Mouse (Mus musculus) granulocyte monocyte progenitor cell, adult 5-6 weeks (primary cell): ENCODE data around the gene Aldh3a2. TPM values are rescaled to one million over a fixed set of nuclear protein-coding genes. Genes with fewer than 3 reads are reported as not detected.
"Not testable (repeated sequence)": the region's sequence is repeated elsewhere in the genome, so short reads cannot be mapped to it uniquely, and the experiment has no call there.

Experiments used
- ATAC-seq: replicated peaks from 2 replicates; pipeline ENCODE4 v1.8.0; 2016; ENCODE audit warnings: mild to moderate bottlenecking, moderate TSS enrichment, inconsistent platforms; ENCODE audit not compliant: poor library complexity, severe bottlenecking
- total RNA-seq, 2 experiments: library from RNA; stranded (forward) in 1 of 2; stranded (reverse) in 1 of 2; fragments of 200-712, 200-1000 nt in 1 of 2; fragments of >200 nt in 1 of 2; fragmentation: Nextera tagmentation in 1 of 2; gene quantifications; 2 replicates each; pipeline ENCODE4 v1.2.3; 2014 to 2017

Aldh3a2 gene
- total RNA-seq (2014; fragmentation: Nextera tagmentation), result 18.5 and 20.9 TPM in 2 replicates
- total RNA-seq (2017), result 22.3 and 27.3 TPM in 2 replicates

DNA sequence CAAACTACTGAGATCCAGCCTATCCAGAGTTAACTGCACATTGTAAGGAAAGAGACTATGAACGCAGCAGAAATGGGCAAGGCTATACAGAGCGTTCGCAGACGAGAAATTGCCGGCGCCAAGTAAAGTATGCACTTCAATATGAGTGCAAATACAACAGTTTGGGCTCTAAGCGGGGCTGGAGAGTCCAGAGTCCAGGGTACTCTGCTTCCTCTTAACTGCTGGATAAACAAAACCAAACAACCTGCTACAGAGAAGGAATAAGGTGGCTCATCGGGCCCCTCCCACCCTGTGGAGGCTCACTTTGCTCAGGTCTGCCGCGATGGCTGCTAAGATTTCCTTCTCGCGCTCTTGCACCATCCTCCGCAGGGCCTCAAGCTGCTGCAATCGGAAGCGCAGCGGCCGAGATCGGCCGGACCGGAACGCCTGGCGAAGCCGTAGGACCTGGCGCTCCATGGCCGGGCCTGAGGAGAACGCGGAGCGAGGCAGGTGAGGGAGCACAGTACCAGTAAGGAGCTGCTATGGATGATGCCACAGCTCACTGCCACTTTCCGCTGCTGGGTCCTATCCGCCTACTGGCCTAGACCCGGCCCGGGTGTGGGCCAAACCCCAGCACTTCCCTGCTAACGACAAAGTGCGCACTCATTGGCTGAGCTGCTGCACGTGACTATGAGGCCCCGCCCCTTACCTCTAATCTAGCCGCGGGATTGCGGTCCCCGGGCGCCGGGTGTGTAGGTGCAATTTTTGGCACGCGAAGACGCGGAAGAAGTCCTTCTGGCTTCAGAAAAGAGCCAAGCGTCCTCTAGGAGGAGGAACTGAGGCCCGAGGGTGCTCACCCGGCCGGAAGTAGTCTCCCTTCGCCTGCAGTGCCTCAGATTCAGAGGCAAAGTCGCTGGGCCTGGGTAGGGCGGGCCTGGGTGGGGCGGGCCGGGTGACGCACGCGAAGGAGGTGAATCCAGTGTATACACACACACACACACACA lies at the start of gene Aldh3a2:
Aldh3a2 (minus strand) TSS at position 914 of the 983 bp plus-strand sequence.
- peak; percentile 96 for ATAC-seq

DNA sequence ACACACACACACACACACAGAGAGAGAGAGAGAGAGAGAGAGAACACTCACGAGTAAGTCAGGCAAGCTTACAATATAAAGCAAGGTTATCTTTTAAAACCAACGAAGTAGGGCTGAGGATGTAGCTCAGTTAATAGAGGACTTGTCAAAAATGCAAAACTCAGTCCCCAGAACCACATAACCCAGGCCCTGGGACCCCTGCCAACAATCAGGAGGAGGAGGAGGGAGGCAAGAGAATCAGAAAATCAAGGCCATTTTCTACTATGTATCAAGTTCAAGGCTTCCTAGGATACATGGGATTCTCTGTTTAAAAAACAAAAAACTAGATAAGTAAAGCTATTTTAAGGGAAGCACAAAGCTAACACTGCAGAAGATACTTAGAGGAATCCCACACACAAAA lies 49.6 kb upstream of the Aldh3a2 start:
- ATAC-seq, result no peak

DNA sequence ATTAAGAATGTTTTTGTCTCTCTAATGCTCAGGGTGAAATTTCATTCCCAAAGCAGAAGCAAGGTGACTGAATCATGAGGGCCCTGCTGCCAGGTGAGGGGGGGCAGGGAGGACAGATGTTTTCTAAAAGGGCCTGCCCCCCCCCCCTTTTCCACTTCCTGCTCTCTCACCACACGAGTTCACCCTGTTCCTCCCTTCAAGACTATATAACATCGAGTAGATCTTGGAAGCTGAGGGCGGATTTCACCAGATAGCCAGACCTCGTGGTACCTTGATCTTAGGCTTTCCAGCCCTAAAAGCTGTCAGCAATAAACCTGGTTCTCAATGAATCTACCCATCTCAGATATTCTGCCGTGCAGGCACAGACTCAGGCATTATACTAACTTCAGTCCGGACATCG lies 43.1 kb upstream of the Aldh3a2 start:
- no peak for ATAC-seq

DNA sequence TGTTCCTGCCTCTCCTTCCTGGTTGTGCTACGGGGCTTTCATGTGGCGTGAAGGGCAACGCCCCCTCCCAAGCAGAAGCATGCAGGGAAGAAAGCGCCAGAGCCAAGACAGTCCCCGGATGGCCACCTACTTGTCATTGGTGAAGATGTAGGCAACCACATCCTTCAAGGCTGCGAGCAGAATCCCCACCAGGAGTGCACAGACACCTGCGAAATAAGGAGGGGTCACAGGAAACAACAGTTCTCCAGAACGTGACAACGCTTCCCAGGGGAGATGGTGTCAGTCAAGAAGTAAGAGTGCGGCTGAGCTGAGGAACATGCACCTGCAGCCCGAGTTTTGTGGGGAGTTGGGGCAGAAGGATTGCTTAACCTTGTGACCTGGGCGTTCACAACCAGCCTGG lies 42.6 kb upstream of the Aldh3a2 start:
- ATAC-seq, result no peak

DNA sequence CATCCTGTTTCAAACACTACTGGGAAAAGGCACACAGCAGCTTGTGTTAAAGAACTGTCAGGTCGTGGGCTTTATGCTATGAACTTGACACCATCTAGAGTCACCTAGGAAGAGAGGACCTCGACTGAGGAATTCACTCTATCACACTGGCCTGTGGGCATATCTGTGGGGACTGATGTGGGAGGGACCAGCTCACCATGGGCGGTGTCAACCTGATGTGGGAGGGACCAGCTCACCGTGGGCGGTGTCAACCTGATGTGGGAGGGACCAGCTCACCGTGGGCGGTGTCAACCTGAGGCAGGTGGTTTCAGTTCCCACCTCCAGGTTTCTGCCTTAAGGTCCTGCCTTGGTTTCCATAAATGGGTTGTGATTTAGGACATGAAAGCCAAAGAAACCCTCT lies 40.5 kb upstream of the Aldh3a2 start:
- ATAC-seq, result no peak

DNA sequence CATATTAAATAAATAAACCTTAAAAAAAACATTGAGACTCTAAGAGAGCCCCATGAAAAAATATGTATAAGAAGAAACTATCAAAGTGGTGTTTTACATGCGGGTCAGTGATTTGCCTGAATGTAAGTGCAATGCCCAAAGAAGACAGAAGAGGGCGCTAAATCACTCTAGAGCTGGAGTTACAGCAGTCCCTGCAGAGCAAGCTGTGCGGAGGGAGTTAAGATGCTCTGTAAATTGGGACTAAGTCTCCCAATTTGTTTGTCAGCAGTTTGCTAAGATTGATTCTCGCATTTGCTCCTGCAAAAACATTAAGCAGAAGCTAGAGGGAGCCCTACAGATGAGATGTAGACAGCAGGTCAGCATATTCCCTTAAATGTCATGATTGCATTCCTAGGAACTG lies 38.1 kb upstream of the Aldh3a2 start:
- ATAC-seq, result no peak

DNA sequence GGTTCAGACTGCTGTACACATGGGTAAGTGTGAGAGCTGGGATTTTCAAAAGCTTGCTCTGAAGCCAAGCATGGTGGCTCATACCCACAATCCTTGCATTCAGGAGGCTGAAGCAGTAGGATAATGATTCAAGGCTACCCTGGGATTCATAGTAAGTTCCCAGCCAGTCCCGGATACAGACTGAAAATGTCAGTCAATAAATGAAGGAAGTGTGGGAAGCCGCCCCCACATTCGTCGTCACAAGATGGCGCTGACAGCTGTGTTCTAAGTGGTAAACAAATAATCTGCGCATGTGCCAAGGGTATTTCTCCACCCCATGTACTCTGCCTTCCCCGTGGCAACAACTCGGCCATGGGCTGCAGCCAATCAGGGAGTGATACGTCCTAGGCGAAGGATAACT lies 37.3 kb upstream of the Aldh3a2 start:
- not testable (repeated sequence) for ATAC-seq

DNA sequence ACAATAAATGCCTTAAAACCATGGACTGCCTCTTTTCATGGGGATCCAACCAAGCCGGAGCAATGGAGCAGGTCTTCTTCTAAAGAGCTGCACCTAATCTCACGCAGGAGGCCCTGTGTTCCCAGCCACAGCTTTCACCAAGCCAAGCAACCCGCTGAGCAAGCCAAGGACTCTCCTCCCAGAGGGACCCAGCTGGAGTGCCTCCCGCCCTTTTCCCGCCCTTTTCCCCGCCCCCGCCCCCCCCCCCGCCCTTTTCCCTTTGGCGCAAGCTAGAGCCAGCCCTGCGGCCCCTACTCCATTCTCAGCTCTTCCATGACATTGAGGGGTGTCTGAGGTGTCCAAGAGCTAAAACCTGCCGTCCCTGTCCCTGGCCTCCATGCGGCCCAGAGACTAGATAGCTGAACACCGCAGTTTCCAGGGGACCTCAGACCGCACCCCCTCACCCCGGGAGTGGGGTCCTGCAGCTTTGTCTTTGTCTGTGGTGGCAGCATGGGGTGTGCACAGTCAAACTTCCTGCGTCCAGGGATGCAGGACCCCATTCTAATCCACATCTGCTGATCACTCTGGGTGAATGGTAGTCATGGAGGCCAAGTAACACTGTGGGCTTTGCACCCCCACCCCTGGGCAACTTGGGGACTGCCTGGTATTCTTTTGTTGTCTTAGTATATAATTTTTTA lies 33.6 kb upstream of the Aldh3a2 start:
- no peak for ATAC-seq

DNA sequence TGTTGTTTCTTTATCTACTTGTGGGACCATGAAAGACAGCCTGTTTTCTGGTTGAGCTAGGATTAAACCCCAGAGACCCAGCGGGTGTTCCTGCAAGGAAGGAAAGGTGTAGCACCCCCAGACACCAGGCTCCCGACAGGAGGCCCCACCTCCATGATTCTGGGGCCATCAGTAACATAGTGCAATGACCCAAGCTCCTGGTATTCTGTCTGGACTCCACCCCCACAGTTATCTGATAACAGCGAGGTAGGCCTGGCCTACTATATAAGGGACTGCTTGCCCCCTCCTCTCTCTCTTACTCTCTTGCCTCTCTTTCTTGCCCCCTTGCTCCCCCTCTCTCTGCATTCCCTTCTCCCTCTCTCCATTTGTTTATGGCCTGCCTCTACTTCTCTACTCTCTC lies 32.9 kb upstream of the Aldh3a2 start:
- ATAC-seq, result no peak

DNA sequence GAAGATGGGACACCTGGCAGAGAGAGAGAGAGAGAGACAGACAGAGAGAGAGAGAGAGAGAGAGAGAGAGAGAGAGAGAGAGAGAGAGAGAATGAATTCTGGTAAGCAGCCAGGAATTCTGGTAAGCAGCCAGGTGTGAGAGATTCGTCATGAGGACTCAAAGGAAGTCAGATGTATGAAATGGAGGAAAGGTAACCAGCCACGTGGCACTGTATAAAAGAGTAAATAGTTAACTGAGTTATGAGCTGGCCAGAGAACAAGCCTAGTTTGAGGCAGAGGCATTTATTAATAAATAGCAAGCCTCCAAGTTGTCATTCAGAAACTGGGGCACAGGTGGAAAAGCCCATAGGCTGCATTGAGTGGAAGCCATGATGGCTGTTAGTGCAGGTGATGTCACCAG lies 30.6 kb upstream of the Aldh3a2 start:
- no peak for ATAC-seq

DNA sequence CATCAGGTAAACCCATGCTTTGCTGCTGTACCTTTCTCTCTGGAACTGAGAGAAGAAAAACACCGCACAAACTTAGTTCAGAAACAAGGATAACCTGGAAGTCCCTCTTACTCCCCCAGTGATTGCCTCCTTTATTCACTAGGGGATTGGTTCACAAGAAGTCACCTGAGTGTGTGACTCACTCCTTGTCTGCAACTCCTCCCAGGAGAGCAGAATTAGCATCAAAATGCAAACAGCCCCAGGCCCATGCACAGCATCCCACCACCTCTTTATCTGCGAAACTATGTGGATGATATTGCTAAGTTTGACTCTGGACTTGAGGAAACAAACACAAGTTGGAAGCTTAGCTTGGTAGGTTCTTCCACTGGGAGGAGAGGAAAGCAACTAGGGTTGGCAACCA lies 30.1 kb upstream of the Aldh3a2 start:
- ATAC-seq, result no peak

DNA sequence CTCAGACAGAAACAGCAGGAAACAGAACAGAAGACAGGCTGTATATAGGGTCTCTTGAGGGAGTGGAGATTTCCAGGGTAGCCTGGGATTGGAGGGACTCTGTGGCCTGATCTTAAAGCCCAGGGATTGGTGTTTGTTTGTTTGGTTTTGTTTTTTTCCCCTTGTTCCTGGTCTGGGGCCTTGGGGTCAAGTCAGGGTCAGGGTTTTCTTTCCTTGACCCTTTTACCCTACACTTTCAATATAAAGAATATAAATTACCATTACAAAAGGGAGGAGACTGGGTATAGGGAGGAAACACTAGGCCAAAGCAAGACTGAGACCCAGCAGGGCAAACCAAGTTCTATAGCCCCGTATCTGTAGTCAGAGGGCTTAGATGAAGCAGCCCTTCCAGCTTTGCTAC lies 29.3 kb upstream of the Aldh3a2 start:
- ATAC-seq, result no peak

DNA sequence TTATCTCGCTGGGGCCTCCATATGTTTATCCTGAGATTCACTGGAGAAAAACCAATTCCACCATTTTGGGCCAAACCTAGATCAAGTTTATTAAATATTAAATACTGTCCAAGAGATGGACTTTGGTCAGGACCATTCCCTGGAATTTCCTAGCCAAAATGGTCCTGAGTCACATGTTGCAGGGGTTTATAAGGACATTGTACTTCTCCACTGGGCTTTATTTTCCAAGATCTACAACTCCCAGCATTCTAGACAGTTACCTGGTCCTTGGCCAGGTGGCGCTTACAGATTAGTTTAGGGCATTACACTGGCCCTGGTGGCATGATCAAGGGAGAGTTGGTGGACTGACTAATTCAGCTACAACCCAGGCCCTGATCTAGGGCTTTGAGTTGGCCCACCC lies 28.3 kb upstream of the Aldh3a2 start:
- ATAC-seq, result no peak

DNA sequence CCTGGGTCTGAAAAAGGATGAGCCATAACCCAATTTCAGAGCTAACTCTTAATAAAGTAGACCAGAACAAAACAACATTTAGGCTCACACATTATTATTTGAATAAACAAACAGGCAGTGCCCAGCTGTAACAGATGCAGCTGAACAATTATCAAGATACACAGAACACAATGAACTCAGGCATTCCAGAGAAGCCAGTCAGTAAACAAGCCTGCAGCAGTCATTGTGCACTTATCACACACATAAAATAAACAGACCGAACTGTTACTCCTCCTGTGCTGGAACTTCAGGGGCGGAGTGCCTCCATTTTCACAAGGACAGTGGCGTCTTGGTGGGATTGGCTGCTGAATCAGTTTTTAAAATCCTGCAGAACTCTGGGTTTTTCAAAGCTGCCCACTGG lies 27.2 kb upstream of the Aldh3a2 start:
- no peak for ATAC-seq

DNA sequence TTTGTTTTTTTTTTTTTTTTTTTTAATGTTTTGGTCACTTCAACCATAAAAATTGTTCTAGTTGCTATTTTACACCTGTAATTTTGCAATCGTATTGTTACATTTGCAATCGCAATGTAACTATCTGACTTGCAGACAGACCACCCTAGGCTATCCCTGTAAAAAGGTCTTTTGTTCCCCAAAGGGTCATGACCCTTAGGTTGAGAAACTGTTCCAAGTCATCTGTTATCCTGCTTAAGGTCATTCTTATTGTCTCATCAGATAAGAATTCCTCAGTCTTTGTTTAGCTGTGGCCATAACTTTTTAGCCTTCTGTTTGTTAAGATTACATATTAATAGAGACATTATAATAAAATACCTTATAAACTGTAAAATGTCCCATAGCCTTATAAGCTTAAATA lies 26.0 kb upstream of the Aldh3a2 start:
- ATAC-seq, result no peak

DNA sequence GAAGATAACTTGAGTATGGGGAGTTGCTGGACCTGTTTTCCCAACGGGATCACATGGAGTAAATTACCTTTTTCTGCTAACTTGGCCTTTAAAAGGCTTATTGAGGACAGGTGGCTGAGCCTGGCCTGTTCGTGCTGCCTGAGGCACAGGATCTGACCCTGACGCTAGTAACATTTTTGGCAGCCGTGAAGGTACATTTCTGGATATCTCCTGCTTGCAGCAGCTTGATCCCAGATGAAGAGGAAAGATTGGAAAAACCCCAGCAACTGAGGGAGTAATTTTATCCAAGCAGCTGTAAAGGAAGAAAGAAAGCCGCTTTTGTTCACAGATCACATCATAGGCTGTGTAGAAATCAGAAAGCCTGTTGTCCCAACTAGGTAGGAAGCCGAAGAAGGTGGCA lies 17.1 kb upstream of the Aldh3a2 start:
- no peak for ATAC-seq

DNA sequence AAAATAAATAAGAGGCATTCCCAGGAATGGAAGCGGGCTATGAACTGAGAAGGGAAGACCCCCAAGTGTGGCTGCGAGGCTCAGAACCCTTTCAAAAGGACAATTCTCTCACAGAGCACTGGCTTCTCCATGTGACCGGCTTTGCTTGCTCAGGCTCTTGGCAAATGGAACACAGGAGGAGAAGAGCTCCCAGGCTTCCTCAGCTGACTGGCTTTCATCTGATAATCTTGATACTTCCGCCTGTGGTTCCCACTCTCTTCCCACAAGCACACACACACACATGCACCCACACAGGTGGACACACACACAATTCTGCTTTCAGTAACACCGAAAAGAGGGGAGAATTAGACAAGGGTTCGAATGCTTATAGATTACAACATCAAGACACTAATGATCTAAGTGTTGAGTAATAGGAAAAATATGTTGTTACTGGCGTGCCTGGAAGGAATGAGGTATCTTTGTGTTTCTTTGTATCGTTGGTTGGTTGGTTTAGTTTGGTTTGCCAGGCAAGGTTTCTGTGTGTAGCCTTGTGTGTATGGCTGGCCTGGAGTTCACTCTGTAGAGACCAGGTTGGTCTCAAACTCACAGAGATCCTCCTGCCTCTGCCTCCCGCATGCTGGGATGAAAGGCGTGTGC lies 16.3 kb upstream of the Aldh3a2 start:
- ATAC-seq, result no peak

DNA sequence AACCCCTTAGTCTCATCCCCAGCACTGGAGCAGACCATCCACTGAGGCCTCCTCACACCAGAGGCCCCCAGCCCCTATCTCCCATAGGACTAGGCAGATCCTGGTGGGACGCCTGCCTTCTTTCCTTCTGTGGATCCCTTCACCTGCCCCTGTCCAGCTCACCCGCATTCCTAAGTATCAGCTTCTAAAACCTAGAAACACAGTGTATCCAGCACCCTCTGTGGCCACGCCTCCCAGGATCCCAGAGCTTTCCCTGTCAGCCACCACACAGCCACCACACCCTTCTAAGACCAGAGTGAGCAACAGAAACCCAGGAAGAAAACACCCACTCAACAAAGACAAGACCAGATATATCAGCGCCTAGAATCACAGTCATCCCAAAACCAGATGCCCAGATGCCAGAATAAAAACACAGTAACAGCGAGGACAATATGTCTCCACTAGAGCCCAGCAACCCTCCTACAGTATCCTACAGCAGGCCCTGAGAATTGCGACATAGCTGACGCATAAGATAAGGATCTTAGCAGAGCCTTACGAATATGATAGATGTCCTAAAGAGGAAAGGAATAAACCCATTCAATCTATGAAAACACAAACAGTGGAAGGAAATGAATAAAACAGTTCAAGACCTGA lies 11.3 kb upstream of the Aldh3a2 start:
- ATAC-seq, result no peak

DNA sequence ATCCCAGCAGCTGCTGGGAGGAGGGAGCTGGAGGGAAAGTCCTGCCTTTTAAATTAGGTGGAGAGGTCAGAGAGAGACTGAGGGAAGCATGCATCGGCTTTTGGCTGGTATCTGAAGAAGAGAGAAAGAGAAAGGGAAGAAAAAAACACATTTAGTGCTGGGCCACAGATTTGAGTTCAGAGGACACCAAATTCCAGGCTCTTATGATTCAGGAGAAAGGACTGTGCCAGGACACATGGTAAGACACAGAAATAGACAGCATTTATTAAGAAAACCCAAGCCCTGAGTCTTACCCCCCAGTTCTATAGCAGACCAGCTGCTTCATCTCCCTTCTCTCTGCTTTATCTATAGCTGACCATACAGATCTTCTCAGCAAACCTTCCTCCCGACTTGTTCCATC lies 10.7 kb upstream of the Aldh3a2 start:
- no peak for ATAC-seq

DNA sequence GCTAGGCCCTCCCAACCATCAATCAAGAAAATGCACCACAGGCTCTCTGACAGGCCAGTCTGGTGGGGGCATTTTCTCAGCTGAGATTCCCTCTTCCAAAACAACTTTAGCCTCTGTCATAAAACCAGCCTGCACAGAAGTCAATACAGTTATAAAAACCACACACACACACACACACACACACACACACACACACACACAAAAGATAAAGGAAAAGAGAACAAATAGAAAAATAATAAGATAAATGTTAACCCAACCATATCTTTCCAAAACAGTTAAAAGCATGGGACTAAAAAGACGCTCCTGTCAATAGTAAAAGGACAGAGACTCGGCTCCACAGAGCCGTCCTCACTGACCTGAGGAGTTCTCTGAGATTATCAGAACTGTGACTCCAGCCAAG lies 9.2 kb upstream of the Aldh3a2 start:
- ATAC-seq, result no peak

DNA sequence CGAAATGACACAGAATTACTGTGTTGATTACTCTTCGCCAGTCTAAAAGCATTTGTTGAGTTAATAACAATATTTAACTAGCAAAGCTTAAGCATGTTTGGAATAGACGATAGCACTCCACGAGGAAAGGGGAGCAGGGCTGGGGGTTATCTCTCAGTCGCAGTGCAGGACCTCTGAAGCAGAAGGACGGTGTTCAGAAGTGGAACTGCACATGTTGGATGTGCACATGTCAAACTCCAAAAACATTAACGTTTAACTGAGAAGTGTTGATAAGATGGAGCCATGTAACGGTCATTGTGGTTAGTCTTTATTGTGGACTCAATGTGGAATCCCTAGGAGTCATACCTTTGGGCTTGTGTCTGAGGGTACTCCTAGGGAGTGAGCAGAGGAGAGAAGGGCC lies 7.8 kb upstream of the Aldh3a2 start:
- ATAC-seq, result no peak
